Mouse (Mus musculus) heart, adult 2 months (tissue): ENCODE data around the gene Itk. TPM values are rescaled to one million over a fixed set of nuclear protein-coding genes. Genes with fewer than 3 reads are reported as not detected.

Experiments
- DNase-seq, 2 experiments: peaks; one replicate each; pipeline ENCODE4 v3.0.0; 2021
- H3K27ac ChIP-seq: fragments of 200-600 bp; 2 replicates; pipeline ENCODE4 v1.8.1; 2022
- H3K27me3 ChIP-seq: fragments of 200-500 bp; 2 replicates; pipeline ENCODE4 v1.6.1; 2012; ENCODE audit warnings: mild to moderate bottlenecking, low read length, inconsistent platforms, mixed read lengths; ENCODE audit not compliant: control insufficient read depth, insufficient read depth
- H3K36me3 ChIP-seq: fragments of 200-500 bp; 2 replicates; pipeline ENCODE4 v1.6.1; 2012; ENCODE audit warnings: low read length, inconsistent platforms; ENCODE audit not compliant: control insufficient read depth, insufficient read depth
- H3K4me1 ChIP-seq: fragments of 200-500 bp; 2 replicates; pipeline ENCODE4 v1.6.1; 2011; ENCODE audit warnings: low read length; ENCODE audit not compliant: control insufficient read depth, insufficient read depth
- H3K4me3 ChIP-seq: fragments of 200-600 bp; 2 replicates; pipeline ENCODE4 v1.8.1; 2022
- H3K79me2 ChIP-seq: fragments of 200-500 bp; replicated peaks from 2 replicates; pipeline ENCODE4 v1.6.1; 2012; ENCODE audit warnings: mild to moderate bottlenecking, inconsistent platforms, low read length, moderate library complexity, mixed read lengths; ENCODE audit not compliant: control insufficient read depth, insufficient read depth
- H3K9ac ChIP-seq: fragments of 200-500 bp; 2 replicates; pipeline ENCODE4 v1.6.1; 2012; ENCODE audit warnings: low read depth, mild to moderate bottlenecking, control low read depth, inconsistent platforms, low read length, mixed read lengths
- CTCF ChIP-seq: fragments of 200-600 bp; IDR thresholded peaks from 2 replicates; pipeline ENCODE4 v1.8.1; 2022; ENCODE audit warnings: antibody characterized with exemption, mild to moderate bottlenecking, moderate library complexity
- EP300 ChIP-seq: fragments of 200-500 bp; IDR thresholded peaks from 2 replicates; pipeline ENCODE4 v1.6.1; 2011; ENCODE audit warnings: low read depth, low read length, control low read depth; ENCODE audit not compliant: insufficient read depth
- POLR2A ChIP-seq: fragments of 200-500 bp; IDR thresholded peaks from 2 replicates; pipeline ENCODE4 v1.6.1; 2011; ENCODE audit warnings: mild to moderate bottlenecking, low read depth, low read length, control low read depth; ENCODE audit not compliant: insufficient read depth
- WGBS: fragments of 180-500 bp; shearing (Covaris S2); methylation state at CpG from one replicate; pipeline ENCODE4 v1.1.7; 2018; 5-methylcytosine and 5-hydroxymethylcytosine counted together
- intact Hi-C: fragments of 180-260 bp; cut with DNase I; formaldehyde crosslinking; loops from one replicate; pipeline ENCODE4 v1.15.1; 2025
- polyA plus RNA-seq: library from polyadenylated mRNA; depleted of rRNA; stranded (reverse); fragments of >200 nt; gene quantifications from 2 replicates; pipeline ENCODE4 v1.2.3, GENCODE M21; 2012
- total RNA-seq, 2 experiments: library from RNA; stranded (reverse); gene quantifications; 2 replicates each; pipeline ENCODE4 v1.2.3; 2021

The Itk gene
- total and polyA plus RNA-seq, 3 experiments = 0.26 to 0.51 (median 0.30) TPM

- DNase-seq = no peak
- H3K27ac ChIP-seq = no peak overlapping the region
- WGBS = 84% methylated on average over 8 of the region's 8 CpGs
- H3K9ac ChIP-seq = no peak overlapping the region
- intact Hi-C loops = no loop called here
- H3K4me3 ChIP-seq = no peak overlapping the region
- no peaks in the 10 kb centered on the region for H3K4me1 ChIP-seq
- no peaks in the 10 kb centered on the region for H3K36me3 ChIP-seq
- no peak for TF ChIP-seq EP300
- H3K79me2 ChIP-seq = no peaks in the 10 kb centered on the region
- no peaks in the 10 kb centered on the region for H3K27me3 ChIP-seq
Observed at GRCm38 (mm10) chr11:46371250-46371649, 18.1 kb downstream of the Itk start.

- H3K4me1 ChIP-seq = no peaks in the 10 kb centered on the region
- WGBS = 83% methylated on average over 4 of the region's 4 CpGs
- H3K79me2 ChIP-seq = no peaks in the 10 kb centered on the region
- H3K27ac ChIP-seq = no peak overlapping the region
- intact Hi-C loops = no loop called here
- TF ChIP-seq POLR2A (no peak), EP300 (no peak), CTCF (no peak)
- H3K4me3 ChIP-seq = no peak overlapping the region
- no peaks in the 10 kb centered on the region for H3K27me3 ChIP-seq
- no peaks in the 10 kb centered on the region for H3K36me3 ChIP-seq
- DNase-seq = no peak
- H3K9ac ChIP-seq = no peak overlapping the region
Observed at GRCm38 (mm10) chr11:46370457-46370856, 18.9 kb downstream of the Itk start.

GRCm38 (mm10) chr11:46366357-46366756 lies 23.0 kb downstream of the Itk start:
- no peak overlapping the region for H3K9ac ChIP-seq
- H3K4me1 ChIP-seq = no peaks in the 10 kb centered on the region
- no peak overlapping the region for H3K27ac ChIP-seq
- DNase-seq = no peak
- no peaks in the 10 kb centered on the region for H3K79me2 ChIP-seq
- WGBS = 55% methylated on average over 3 of the region's 3 CpGs
- no peak overlapping the region for H3K4me3 ChIP-seq
- TF ChIP-seq POLR2A (no peak), EP300 (no peak), CTCF (no peak)
- no peaks in the 10 kb centered on the region for H3K27me3 ChIP-seq
- intact Hi-C loops = no loop called here
- no peaks in the 10 kb centered on the region for H3K36me3 ChIP-seq

GRCm38 (mm10) chr11:46365744-46366143 lies 23.6 kb downstream of the Itk start:
- intact Hi-C loops = no loop called here
- no peak for DNase-seq
- Histone ChIP-seq H3K27me3 (no peaks in the 10 kb centered on the region), H3K4me3 (no peak overlapping the region), H3K79me2 (no peaks in the 10 kb centered on the region), H3K9ac (no peak overlapping the region), H3K4me1 (no peaks in the 10 kb centered on the region), H3K36me3 (no peaks in the 10 kb centered on the region), H3K27ac (no peak overlapping the region)
- 79% methylated on average over 5 of the region's 5 CpGs for WGBS
- TF ChIP-seq POLR2A (no peak), CTCF (no peak), EP300 (no peak)

GRCm38 (mm10) chr11:46363864-46364263 lies 25.5 kb downstream of the Itk start:
- Histone ChIP-seq H3K79me2 (no peaks in the 10 kb centered on the region), H3K27ac (no peak overlapping the region), H3K4me3 (no peak overlapping the region), H3K36me3 (no peaks in the 10 kb centered on the region), H3K9ac (no peak overlapping the region), H3K27me3 (no peaks in the 10 kb centered on the region), H3K4me1 (no peaks in the 10 kb centered on the region)
- intact Hi-C loops = no loop called here
- WGBS = 92% methylated on average over 9 of the region's 9 CpGs
- TF ChIP-seq POLR2A (no peak), CTCF (no peak), EP300 (no peak)
- no peak for DNase-seq

- 84% methylated on average over 18 of the region's 18 CpGs for WGBS
- TF ChIP-seq CTCF (no peak), POLR2A (no peak), EP300 (no peak)
- no peak overlapping the region for H3K4me3 ChIP-seq
- no peaks in the 10 kb centered on the region for H3K27me3 ChIP-seq
- no peak overlapping the region for H3K27ac ChIP-seq
- no peak overlapping the region for H3K9ac ChIP-seq
- no peaks in the 10 kb centered on the region for H3K36me3 ChIP-seq
- H3K79me2 ChIP-seq = no peaks in the 10 kb centered on the region
- intact Hi-C loops = no loop called here
- no peak for DNase-seq
- no peaks in the 10 kb centered on the region for H3K4me1 ChIP-seq
Observed at GRCm38 (mm10) chr11:46362061-46363022, 27.0 kb downstream of the Itk start.
